Mouse (Mus musculus) liver, embryonic 11.5 days (tissue): Measurements from ENCODE around the gene Ptch2. TPM values are rescaled to one million over a fixed set of nuclear protein-coding genes. Genes with fewer than 3 reads are reported as not detected.
A peak's percentile ranks its signal among the peaks of the same experiment; 100 is the strongest.

Source experiments
- ATAC-seq: fragments of 200-750 bp; cut with Nextera tagmentation; replicated peaks from 2 replicates; pipeline ENCODE4 v1.8.0; 2017; ENCODE audit warnings: moderate number of reproducible peaks, mild to moderate bottlenecking, moderate TSS enrichment, moderate library complexity; ENCODE audit not compliant: low FRiP score
- DNase-seq: peaks from one replicate; pipeline ENCODE4 v3.0.0-alpha.2; 2017; ENCODE audit warnings: low spot score
- H3K27ac ChIP-seq: fragments of 300-500 bp; sonication (generic); 2 replicates; pipeline ENCODE4 v1.5.1; 2014; ENCODE audit warnings: mild to moderate bottlenecking, low read depth, low read length, control low read depth
- H3K27me3 ChIP-seq: fragments of 300-500 bp; sonication (generic); replicated peaks from 2 replicates; pipeline ENCODE4 v1.6.1; 2014; ENCODE audit warnings: low read length, mixed read lengths; ENCODE audit not compliant: control insufficient read depth, insufficient read depth
- H3K36me3 ChIP-seq: fragments of 300-500 bp; sonication (generic); 2 replicates; pipeline ENCODE4 v1.6.1; 2014; ENCODE audit warnings: mild to moderate bottlenecking, low read length, moderate library complexity, mixed read lengths; ENCODE audit not compliant: control insufficient read depth, insufficient read depth
- H3K4me1 ChIP-seq: fragments of 300-500 bp; sonication (generic); replicated peaks from 2 replicates; pipeline ENCODE4 v1.6.1; 2014; ENCODE audit warnings: low read length, mixed read lengths; ENCODE audit not compliant: control insufficient read depth, insufficient read depth
- H3K4me2 ChIP-seq: fragments of 300-500 bp; sonication (generic); 2 replicates; pipeline ENCODE4 v1.6.1; 2014; ENCODE audit warnings: mild to moderate bottlenecking, control low read depth, moderate library complexity
- H3K4me3 ChIP-seq: fragments of 300-500 bp; sonication (generic); 2 replicates; pipeline ENCODE4 v1.5.1; 2014; ENCODE audit warnings: low read depth, low read length, control low read depth
- H3K9ac ChIP-seq: fragments of 300-500 bp; sonication (generic); 2 replicates; pipeline ENCODE4 v1.6.1; 2014; ENCODE audit warnings: low read depth, low read length, control low read depth
- H3K9me3 ChIP-seq: fragments of 300-500 bp; sonication (generic); 2 replicates; pipeline ENCODE4 v1.6.1; 2016; ENCODE audit warnings: low read length, inconsistent platforms, mixed read lengths; ENCODE audit not compliant: control insufficient read depth
- WGBS: fragments of 180-500 bp; shearing (Covaris S2); extraction: QIAGEN DNeasy Blood & Tissue Kit; methylation state at CpG from one replicate; pipeline ENCODE4 v1.1.7; 2014; 5-methylcytosine and 5-hydroxymethylcytosine counted together
- polyA plus RNA-seq: library from polyadenylated mRNA; unstranded; fragments of >200 nt; fragmentation: Nextera tagmentation; extraction: Ambion mirVana; gene quantifications from 2 replicates; pipeline ENCODE4 v1.2.1, GENCODE M21; 2014

Ptch2 gene
- polyA plus RNA-seq, 1 experiment from 2014 or later: 1.8 TPM

DNA sequence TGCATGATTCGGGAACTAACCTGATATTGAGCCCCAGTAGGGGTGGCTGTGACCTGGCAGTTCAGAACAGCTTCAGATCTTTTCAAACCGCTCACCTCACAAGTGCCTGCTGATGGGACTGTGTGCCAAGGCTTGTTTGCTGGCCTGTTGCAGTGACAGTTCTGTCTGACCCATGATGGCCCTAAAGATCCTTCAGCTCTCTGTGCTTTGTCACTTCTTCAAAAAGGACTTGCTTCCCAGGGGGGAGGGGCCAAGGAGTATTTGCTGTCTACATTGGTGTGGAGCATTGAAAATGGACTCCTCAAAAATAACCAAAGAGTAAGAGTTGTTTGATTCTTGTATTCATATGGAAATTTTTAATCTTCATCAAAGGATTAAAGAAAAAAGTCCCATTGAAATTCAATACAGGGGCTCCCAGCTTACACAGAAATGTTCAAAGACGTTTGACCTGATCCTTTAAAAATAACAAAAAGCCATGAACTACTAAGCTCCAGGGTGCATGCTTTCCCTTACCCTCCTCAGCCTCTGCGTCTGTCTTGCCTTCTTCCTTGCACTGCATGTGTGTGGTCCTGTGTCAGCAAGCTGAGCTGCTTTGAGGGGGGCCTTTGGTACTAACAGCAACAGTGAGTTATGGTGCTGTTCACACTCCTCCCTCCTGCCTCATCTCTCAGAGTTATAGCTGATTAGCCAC is 33.0 kb upstream of the Ptch2 start:
- Histone ChIP-seq H3K36me3 (peaks cover 22% of the 10 kb centered on the region), H3K9me3 (no peaks in the 10 kb centered on the region)
- WGBS: 72% methylated on average over 4 of the region's 4 CpGs

GRCm38 (mm10) chr4:117068035-117068434 is 27.8 kb upstream of the Ptch2 start:
- Histone ChIP-seq H3K36me3 (peaks cover 38% of the 10 kb centered on the region), H3K4me2 (no peak overlapping the region), H3K4me3 (no peak overlapping the region), H3K4me1 (peaks cover 4% of the 10 kb centered on the region; the same call in 1 of the 2 replicates), H3K9me3 (no peaks in the 10 kb centered on the region), H3K27me3 (no peaks in the 10 kb centered on the region), H3K27ac (no peak overlapping the region), H3K9ac (no peak overlapping the region)
- WGBS: 88% methylated on average over 7 of the region's 7 CpGs
- DNase-seq: no peak
- ATAC-seq: no peak

More for the DNA sequence above, 33.0 kb upstream of the Ptch2 start:
- no peak for DNase-seq
- Histone ChIP-seq H3K4me1 (peaks cover 6% of the 10 kb centered on the region; the same call in 1 of the 2 replicates), H3K4me2 (no peak overlapping the region), H3K27ac (no peak overlapping the region), H3K4me3 (no peak overlapping the region), H3K27me3 (no peaks in the 10 kb centered on the region), H3K9ac (no peak overlapping the region)
- no peak for ATAC-seq

DNA sequence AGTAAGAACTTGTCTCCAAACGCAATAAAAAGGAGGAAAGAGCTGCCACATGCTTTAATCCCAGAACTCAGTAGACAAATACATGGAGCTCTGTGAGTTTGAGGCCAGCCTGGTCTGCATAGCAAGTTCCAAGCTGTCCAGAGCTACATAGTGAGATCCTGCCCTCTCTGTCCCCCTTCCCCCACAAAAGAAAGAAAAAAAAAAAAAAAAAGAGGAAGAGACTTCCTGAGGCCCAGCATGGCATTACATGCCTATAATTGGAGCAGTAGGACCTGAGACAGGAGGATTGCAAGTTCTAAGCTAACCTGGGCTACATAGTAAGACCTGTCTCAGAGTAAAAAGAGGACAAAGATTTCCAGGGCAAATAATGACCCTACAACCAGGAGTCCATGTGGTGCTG is 26.2 kb upstream of the Ptch2 start:
- DNase-seq: no peak
- no peaks in the 10 kb centered on the region for H3K9me3 ChIP-seq
- no peak overlapping the region for H3K4me2 ChIP-seq
- ATAC-seq: no peak
- peaks cover 4% of the 10 kb centered on the region; the same call in 1 of the 2 replicates for H3K4me1 ChIP-seq
- H3K9ac ChIP-seq: no peak overlapping the region
- peaks cover 38% of the 10 kb centered on the region for H3K36me3 ChIP-seq
- 85% methylated on average over 1 of the region's 1 CpGs for WGBS
- no peak overlapping the region for H3K27ac ChIP-seq
- no peaks in the 10 kb centered on the region for H3K27me3 ChIP-seq
- no peak overlapping the region for H3K4me3 ChIP-seq

GRCm38 (mm10) chr4:117070624-117071023 is 25.3 kb upstream of the Ptch2 start:
- H3K36me3 ChIP-seq: peaks cover 37% of the 10 kb centered on the region
- no peak for DNase-seq
- no peak overlapping the region for H3K4me3 ChIP-seq
- no peak overlapping the region for H3K9ac ChIP-seq
- ATAC-seq: peak; percentile 43; the same call in 1 of the 2 replicates
- H3K27ac ChIP-seq: no peak overlapping the region; the same call in 1 of the 2 replicates
- H3K4me1 ChIP-seq: peaks cover 4% of the 10 kb centered on the region; the same call in 1 of the 2 replicates
- no peak overlapping the region for H3K4me2 ChIP-seq
- H3K27me3 ChIP-seq: no peaks in the 10 kb centered on the region
- no peaks in the 10 kb centered on the region for H3K9me3 ChIP-seq
- 52% methylated on average over 4 of the region's 4 CpGs for WGBS

- Histone ChIP-seq H3K4me1 (peaks cover 4% of the 10 kb centered on the region; the same call in 1 of the 2 replicates), H3K4me3 (no peak overlapping the region), H3K36me3 (peaks cover 34% of the 10 kb centered on the region), H3K4me2 (no peak overlapping the region), H3K9me3 (no peaks in the 10 kb centered on the region), H3K27ac (no peak overlapping the region), H3K9ac (no peak overlapping the region), H3K27me3 (no peaks in the 10 kb centered on the region)
- 90% methylated on average over 5 of the region's 5 CpGs for WGBS
- DNase-seq (no peak), ATAC-seq (no peak)
Observed at GRCm38 (mm10) chr4:117071183-117071582, 24.7 kb upstream of the Ptch2 start.

DNA sequence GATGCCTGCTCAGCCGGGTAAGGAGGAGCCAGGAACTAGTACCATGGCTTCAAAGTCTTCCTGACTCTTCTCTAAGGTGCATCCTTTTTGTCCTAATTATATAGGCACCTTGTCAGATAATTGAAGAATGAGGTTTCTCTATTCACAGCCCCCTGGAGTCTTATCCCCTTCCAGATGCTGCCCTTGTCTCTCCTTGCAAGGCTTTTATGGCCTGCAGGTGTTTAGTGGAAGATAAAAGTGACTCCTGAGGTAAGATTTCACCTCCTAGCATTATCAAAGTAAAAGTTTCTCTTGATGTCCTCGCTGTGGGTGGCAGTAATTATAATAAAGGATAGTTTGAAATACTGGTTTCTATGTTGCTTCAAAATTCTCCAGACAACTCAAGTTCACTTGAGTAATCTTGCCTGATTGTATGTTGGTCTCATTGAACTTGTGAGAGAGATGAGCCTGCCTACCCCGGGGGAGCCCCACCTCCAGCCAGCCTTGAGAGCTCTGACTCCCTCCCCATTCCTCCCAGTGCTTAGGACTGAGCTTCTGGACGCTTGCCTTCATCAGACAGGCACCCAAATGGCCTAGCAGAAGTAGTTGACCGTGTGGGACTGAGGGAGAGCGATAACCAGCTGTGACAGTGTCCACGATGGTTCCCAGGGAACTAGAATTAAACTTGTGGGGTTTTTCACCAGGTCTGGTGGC is 7.8 kb upstream of the Ptch2 start:
- Histone ChIP-seq H3K36me3 (peaks cover 5% of the 10 kb centered on the region), H3K4me3 (no peak overlapping the region), H3K27me3 (no peaks in the 10 kb centered on the region), H3K27ac (0 out of 2 replicates have a peak overlapping the region, but pooled peaks have one; percentile 6), H3K4me2 (no peak overlapping the region; the same call in 1 of the 2 replicates), H3K9me3 (no peaks in the 10 kb centered on the region), H3K9ac (no peak overlapping the region), H3K4me1 (peaks cover 17% of the 10 kb centered on the region)
- ATAC-seq (0 out of 2 replicates have a peak, but pooled peaks have one; percentile 34), DNase-seq (no peak)
- 83% methylated on average over 7 of the region's 7 CpGs for WGBS

- peaks cover 18% of the 10 kb centered on the region for H3K4me1 ChIP-seq
- H3K4me2 ChIP-seq: no peak overlapping the region
- H3K36me3 ChIP-seq: peaks cover 3% of the 10 kb centered on the region; the same call in 1 of the 2 replicates
- peak overlapping the region; percentile 43; the same call in 1 of the 2 replicates for H3K9ac ChIP-seq
- no peaks in the 10 kb centered on the region for H3K9me3 ChIP-seq
- H3K4me3 ChIP-seq: no peak overlapping the region
- WGBS: 54% methylated on average over 7 of the region's 7 CpGs
- peak; percentile 78 for ATAC-seq
- DNase-seq: no peak
- peak overlapping the region; percentile 75 for H3K27ac ChIP-seq
- H3K27me3 ChIP-seq: peaks cover 2% of the 10 kb centered on the region
Observed at GRCm38 (mm10) chr4:117090586-117090985, 5.3 kb upstream of the Ptch2 start.

- H3K4me2 ChIP-seq: no peak overlapping the region
- WGBS: 80% methylated on average over 3 of the region's 3 CpGs
- no peak overlapping the region for H3K27ac ChIP-seq
- peaks cover 15% of the 10 kb centered on the region for H3K4me1 ChIP-seq
- H3K4me3 ChIP-seq: no peak overlapping the region
- H3K36me3 ChIP-seq: no peaks in the 10 kb centered on the region
- H3K27me3 ChIP-seq: peaks cover 14% of the 10 kb centered on the region
- H3K9me3 ChIP-seq: no peaks in the 10 kb centered on the region
- no peak overlapping the region for H3K9ac ChIP-seq
- no peak for DNase-seq
- ATAC-seq: no peak
Observed at GRCm38 (mm10) chr4:117094626-117095361, 1.1 kb upstream of the Ptch2 start.
